Mouse (Mus musculus) megakaryocyte, embryonic 14.5 days (primary cell): Measurements from ENCODE around the gene Dab2ip. TPM values are rescaled to one million over a fixed set of nuclear protein-coding genes. Genes with fewer than 3 reads are reported as not detected.

Source experiments
- H3K27me3 ChIP-seq: replicated peaks from 2 replicates; pipeline ENCODE3; 2012; ENCODE audit warnings: inconsistent platforms
- H3K36me3 ChIP-seq: replicated peaks from 2 replicates; pipeline ENCODE3; 2012; ENCODE audit warnings: low read length, inconsistent platforms, mixed read lengths
- H3K4me1 ChIP-seq: 2 replicates; pipeline ENCODE4 v1.6.1; 2012; ENCODE audit warnings: inconsistent platforms
- H3K4me3 ChIP-seq: replicated peaks from 2 replicates; pipeline ENCODE3; 2012; ENCODE audit warnings: moderate library complexity, mild to moderate bottlenecking, inconsistent platforms
- H3K9me3 ChIP-seq: 2 replicates; pipeline ENCODE4 v1.6.1; 2012; ENCODE audit warnings: inconsistent platforms
- FLI1 ChIP-seq: IDR thresholded peaks from 2 replicates; pipeline ENCODE4 v1.6.1; 2012; ENCODE audit warnings: low read length, inconsistent platforms, mixed read lengths
- GATA1 ChIP-seq: IDR thresholded peaks from 3 replicates; pipeline ENCODE4 v1.6.1; 2012; ENCODE audit warnings: mixed read lengths, low read length, inconsistent platforms, borderline replicate concordance
- polyA plus RNA-seq: library from polyadenylated mRNA; stranded (reverse); fragments of >175 nt; gene quantifications from 2 replicates; pipeline ENCODE4 v1.2.3, GENCODE M21; 2012; ENCODE audit warnings: low replicate concordance; ENCODE audit not compliant: insufficient read depth

Dab2ip gene
- polyA plus RNA-seq, 1 experiment: 5.0 TPM

- Histone ChIP-seq H3K36me3 (no peaks in the 10 kb centered on the region), H3K9me3 (no peaks in the 10 kb centered on the region; the same call in 1 of the 2 replicates), H3K4me1 (peaks cover 45% of the 10 kb centered on the region), H3K4me3 (no peak overlapping the region), H3K27me3 (peaks cover 79% of the 10 kb centered on the region)
- TF ChIP-seq GATA1: no peak
- TF ChIP-seq FLI1: no peak
Observed at GRCm38 (mm10) chr2:35696542-35697391, 138.7 kb downstream of the Dab2ip start.

- H3K9me3 ChIP-seq: peaks cover 8% of the 10 kb centered on the region
- peaks cover 42% of the 10 kb centered on the region for H3K4me1 ChIP-seq
- no peaks in the 10 kb centered on the region for H3K36me3 ChIP-seq
- peaks cover 77% of the 10 kb centered on the region for H3K27me3 ChIP-seq
- TF ChIP-seq GATA1: no peak
- TF ChIP-seq FLI1: no peak
- no peak overlapping the region for H3K4me3 ChIP-seq
Observed at GRCm38 (mm10) chr2:35697768-35698167, 139.7 kb downstream of the Dab2ip start.

DNA sequence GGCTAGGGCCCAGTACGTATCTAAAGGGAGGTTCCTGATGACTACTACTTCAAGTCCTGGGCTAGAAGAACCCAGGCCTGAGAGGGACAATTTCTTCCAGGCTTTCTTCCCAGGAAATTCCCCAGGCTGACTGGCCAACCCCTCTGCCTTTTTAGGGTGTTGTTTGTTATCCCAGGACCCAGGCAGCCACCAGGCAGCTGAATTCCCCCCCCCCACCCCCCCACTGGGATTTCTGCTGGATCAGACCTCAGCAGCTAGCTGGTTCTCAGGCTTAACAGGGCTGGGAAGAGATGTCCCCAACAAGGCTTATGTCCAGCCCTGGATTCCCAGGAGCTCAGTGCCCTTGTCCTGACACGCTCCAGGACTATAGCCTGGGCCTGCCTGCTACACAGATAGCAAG is 142.9 kb downstream of the Dab2ip start:
- H3K9me3 ChIP-seq: peaks cover 36% of the 10 kb centered on the region
- H3K4me1 ChIP-seq: peaks cover 23% of the 10 kb centered on the region
- no peak overlapping the region for H3K4me3 ChIP-seq
- no peak for TF ChIP-seq FLI1
- no peak for TF ChIP-seq GATA1
- peaks cover 71% of the 10 kb centered on the region for H3K27me3 ChIP-seq
- H3K36me3 ChIP-seq: peaks cover 21% of the 10 kb centered on the region

DNA sequence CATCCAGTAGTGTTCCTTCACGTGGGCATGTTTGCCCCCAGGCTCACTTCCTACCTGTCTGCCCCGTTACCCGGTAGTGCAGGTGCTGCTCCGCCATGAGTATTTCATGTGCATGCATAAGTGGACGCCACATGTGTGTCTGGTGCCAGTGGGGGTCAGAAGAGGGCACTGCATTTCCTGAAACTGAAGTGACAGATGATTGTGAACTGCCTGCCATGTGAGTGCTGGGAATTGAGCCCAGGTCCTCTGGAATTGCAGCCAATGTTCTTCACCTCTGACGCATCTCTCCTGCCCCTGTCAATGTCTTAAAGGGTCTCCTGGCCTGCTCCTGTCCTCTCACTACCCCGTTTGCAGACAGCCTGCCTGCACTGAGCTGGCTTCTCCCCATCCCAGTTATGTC is 143.9 kb downstream of the Dab2ip start:
- peaks cover 21% of the 10 kb centered on the region for H3K36me3 ChIP-seq
- H3K4me1 ChIP-seq: peaks cover 14% of the 10 kb centered on the region; the same call in 1 of the 2 replicates
- H3K4me3 ChIP-seq: no peak overlapping the region
- peaks cover 37% of the 10 kb centered on the region for H3K9me3 ChIP-seq
- TF ChIP-seq GATA1 (no peak), FLI1 (no peak)
- H3K27me3 ChIP-seq: peaks cover 76% of the 10 kb centered on the region

DNA sequence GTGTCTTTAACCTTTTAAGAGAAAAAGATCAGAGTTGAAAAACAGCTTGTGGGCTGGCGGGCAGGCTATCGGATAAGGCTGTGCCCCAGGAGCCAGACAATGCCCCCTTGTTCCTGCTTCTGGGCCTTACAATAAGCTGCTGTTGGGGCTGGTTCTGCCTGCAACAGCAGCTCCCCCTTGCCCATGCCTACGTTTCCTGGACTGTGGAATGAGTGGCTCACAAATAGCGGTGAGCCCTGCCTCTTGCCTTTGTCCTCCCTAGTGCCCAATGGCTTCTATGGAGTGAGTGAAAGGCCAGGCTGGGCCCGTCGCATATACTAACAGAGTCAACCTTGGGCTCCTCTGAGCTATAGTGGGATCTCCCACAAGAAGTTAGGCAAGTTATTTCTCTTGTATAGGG is 144.5 kb downstream of the Dab2ip start:
- TF ChIP-seq GATA1 (no peak), FLI1 (no peak)
- H3K4me1 ChIP-seq: peaks cover 15% of the 10 kb centered on the region; the same call in 1 of the 2 replicates
- peaks cover 78% of the 10 kb centered on the region for H3K27me3 ChIP-seq
- H3K9me3 ChIP-seq: peaks cover 37% of the 10 kb centered on the region
- H3K36me3 ChIP-seq: peaks cover 21% of the 10 kb centered on the region
- no peak overlapping the region for H3K4me3 ChIP-seq

DNA sequence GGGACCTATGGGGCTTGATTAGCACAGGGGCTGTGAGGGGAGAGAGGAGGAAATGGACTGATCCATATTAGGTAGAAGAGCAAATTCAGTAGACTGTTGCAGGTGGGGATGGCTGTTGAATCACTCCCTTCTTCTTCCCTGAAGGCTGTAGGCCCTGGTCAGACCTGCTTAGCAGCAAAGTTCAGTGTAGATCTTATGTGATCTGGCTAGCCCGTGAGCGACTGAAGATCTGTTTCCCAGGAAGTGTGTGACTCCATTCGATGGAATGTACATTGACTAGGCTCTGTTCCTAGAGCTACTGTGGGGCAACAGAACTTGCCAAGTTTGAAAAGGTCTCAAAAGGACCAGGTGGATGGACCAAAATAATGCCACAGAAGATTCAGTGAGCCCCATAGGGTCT is 145.2 kb downstream of the Dab2ip start:
- peaks cover 37% of the 10 kb centered on the region for H3K9me3 ChIP-seq
- H3K27me3 ChIP-seq: peaks cover 76% of the 10 kb centered on the region
- TF ChIP-seq GATA1 (no peak), FLI1 (no peak)
- H3K4me1 ChIP-seq: peaks cover 21% of the 10 kb centered on the region
- no peak overlapping the region for H3K4me3 ChIP-seq
- H3K36me3 ChIP-seq: peaks cover 21% of the 10 kb centered on the region

DNA sequence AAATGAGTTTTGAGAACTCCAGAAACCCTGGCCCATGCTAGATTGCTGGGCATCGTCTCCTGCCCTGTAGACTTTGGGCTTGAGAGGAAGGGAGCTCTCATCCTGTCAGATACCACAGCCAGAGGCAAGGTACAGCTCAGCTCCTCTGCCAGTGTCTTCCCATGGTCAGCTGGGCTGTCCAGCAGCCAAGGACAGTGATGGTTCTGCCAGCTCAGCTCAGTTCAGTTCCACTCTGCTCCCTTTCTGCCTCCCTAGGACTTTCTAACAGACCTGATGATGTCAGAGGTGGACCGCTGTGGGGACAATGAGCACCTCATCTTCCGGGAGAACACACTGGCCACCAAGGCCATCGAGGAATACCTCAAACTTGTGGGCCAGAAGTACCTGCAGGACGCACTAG is 154.5 kb downstream of the Dab2ip start:
- peaks cover 60% of the 10 kb centered on the region for H3K27me3 ChIP-seq
- peaks cover 87% of the 10 kb centered on the region for H3K4me1 ChIP-seq
- no peaks in the 10 kb centered on the region for H3K9me3 ChIP-seq
- H3K4me3 ChIP-seq: peak overlapping the region; percentile 30
- H3K36me3 ChIP-seq: peaks cover 32% of the 10 kb centered on the region
- no peak for TF ChIP-seq GATA1
- no peak for TF ChIP-seq FLI1

DNA sequence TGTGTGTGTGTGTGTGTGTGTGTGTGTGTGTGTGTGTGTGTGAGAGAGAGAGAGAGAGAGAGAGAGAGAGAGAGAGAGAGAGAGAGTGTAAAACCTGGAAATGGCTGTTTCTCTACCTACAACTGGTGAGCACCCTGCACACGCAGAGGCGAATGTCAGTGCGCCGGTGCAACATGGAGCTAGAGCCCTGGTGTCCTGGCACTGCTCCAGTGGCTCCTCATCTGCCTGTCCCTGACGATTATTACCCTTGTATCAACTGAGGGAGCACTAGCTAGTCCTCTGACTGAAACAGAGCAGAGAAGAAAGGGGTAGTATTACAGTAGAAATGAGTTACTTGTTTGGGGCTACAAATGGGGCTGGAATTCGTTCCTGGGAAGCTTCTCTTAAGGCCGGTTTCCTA is 155.4 kb downstream of the Dab2ip start:
- no peak for TF ChIP-seq GATA1
- no peak for TF ChIP-seq FLI1
- Histone ChIP-seq H3K9me3 (no peaks in the 10 kb centered on the region), H3K4me1 (peaks cover 88% of the 10 kb centered on the region), H3K27me3 (peaks cover 55% of the 10 kb centered on the region), H3K4me3 (no peak overlapping the region), H3K36me3 (peaks cover 35% of the 10 kb centered on the region)

DNA sequence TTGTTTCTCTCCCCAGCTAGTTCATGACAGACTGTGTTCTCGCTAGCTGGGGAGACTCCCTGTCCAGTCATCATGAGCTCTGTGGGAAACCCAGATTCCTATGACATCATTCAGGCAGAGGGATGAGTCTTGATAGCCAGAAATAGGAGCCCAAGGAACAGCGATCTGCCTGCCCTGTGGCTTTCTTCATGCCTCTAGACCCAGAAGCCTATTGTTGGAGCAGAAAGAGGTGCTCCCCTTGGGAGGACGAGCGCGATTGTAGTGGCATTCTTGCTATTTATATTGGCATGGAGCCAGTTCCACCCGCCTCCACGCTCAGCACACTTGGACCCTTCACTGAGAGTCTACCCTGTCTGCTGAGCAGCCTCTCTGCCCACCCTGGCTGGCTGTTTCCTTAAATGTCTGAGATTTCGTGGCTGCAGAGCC is 156.7 kb downstream of the Dab2ip start:
- Histone ChIP-seq H3K36me3 (peaks cover 40% of the 10 kb centered on the region), H3K9me3 (no peaks in the 10 kb centered on the region), H3K4me1 (peaks cover 80% of the 10 kb centered on the region)

DNA sequence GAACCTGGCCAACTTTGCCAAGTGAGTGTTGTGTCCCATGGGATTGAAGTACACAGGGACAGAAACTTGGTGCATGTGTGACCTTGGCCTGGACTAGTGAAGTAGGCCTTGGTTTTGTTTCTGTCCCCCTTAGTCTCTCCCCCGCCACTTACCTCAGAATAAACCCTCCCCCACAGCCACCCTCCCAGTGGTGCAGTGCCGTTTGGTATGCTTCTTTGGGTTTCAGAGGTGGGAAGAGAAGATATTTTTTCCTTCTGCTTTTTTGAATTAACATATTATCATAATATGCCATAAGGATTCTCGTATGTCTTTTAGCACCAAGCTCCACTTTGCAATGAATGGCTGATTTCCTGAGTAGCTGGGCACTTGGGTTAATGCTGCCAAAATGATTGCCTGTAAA is 157.4 kb downstream of the Dab2ip start:
- Histone ChIP-seq H3K9me3 (no peaks in the 10 kb centered on the region), H3K27me3 (peaks cover 43% of the 10 kb centered on the region), H3K4me3 (no peak overlapping the region), H3K4me1 (peaks cover 80% of the 10 kb centered on the region), H3K36me3 (peaks cover 40% of the 10 kb centered on the region)
- TF ChIP-seq GATA1 (no peak), FLI1 (no peak)

More for the DNA sequence above, 156.7 kb downstream of the Dab2ip start:
- TF ChIP-seq FLI1 (no peak), GATA1 (no peak)
- Histone ChIP-seq H3K4me3 (peak overlapping the region; percentile 20), H3K27me3 (peaks cover 46% of the 10 kb centered on the region)

DNA sequence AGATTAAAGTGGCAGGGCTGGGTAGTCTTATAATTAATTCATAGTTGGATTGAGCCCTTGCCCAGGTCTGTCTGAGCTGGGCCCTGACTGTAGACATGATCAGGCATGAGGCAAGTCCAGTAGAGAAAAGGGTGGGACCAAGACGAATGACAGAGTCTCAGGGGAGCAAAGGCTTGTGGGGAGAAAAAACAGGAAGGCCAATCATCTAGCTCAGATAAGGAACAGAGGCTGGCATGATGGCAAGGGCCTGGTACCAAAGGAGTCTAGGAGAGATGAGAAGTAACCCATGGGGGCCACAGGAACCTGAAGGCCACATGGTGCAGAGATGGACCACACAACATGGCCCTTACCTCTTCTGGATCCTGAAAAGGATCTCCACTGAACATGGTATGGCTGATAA is 158.1 kb downstream of the Dab2ip start:
- H3K27me3 ChIP-seq: peaks cover 43% of the 10 kb centered on the region
- TF ChIP-seq FLI1 (no peak), GATA1 (no peak)
- no peaks in the 10 kb centered on the region for H3K9me3 ChIP-seq
- no peak overlapping the region for H3K4me3 ChIP-seq
- H3K36me3 ChIP-seq: peaks cover 41% of the 10 kb centered on the region
- H3K4me1 ChIP-seq: peaks cover 75% of the 10 kb centered on the region
